Mouse (Mus musculus) Patski (cell line): ENCODE data around the gene Inpp1. TPM values are rescaled to one million over a fixed set of nuclear protein-coding genes. Genes with fewer than 3 reads are reported as not detected.
A peak's percentile ranks its signal among the peaks of the same experiment; 100 is the strongest.
"Not testable (repeated sequence)": the region's sequence is repeated elsewhere in the genome, so short reads cannot be mapped to it uniquely, and the experiment has no call there.

Experiments
- ATAC-seq: fragments of 100-300 bp; one replicate; pipeline ENCODE4 v1.8.0; 2021
- CTCF ChIA-PET: fragments of 350-600 bp; sonication (Branson Sonifier 250); formaldehyde crosslinking; loops from one replicate; lab custom pipeline; 2022; ENCODE audit warnings: inconsistent platforms; lab: Charles Lee
- POLR2A ChIA-PET: fragments of 350-600 bp; sonication (Branson Sonifier 250); formaldehyde crosslinking; loops from one replicate; lab custom pipeline; 2022; ENCODE audit warnings: antibody characterized with exemption, inconsistent platforms; lab: Charles Lee
- DNase-seq: peaks from one replicate; pipeline ENCODE4 v3.0.0-alpha.2; 2011; ENCODE audit warnings: low read depth, low spot score
- H3K27me3 ChIP-seq: fragments of 371-371 bp; one replicate; pipeline ENCODE4 v1.5.1; 2021
- CTCF ChIP-seq: fragments of 100-300 bp; IDR thresholded peaks from one replicate; pipeline ENCODE4 v1.5.1; 2021
- in situ Hi-C: fragments of 300-500 bp; cut with MboI; formaldehyde crosslinking; loops from 3 replicates; pipeline ENCODE4 v1.11.1; 2018; ENCODE audit warnings: low pct_unique_long_range_greater_than_20kb, mixed read lengths
- polyA plus RNA-seq: library from polyadenylated mRNA; unstranded; gene quantifications from one replicate; pipeline ENCODE4 v1.2.3, GENCODE M21; 2021

Gene Inpp1
- polyA plus RNA-seq = 24.3 TPM

- no peak for DNase-seq
- peak; percentile 79 for TF ChIP-seq CTCF
- POLR2A ChIA-PET = no interaction called here
- CTCF ChIA-PET = interaction anchor here (0.7 kb wide), 1 partner anchor 11 kb away, joined by 3 read pairs; no protein-coding TSS in a partner anchor
- peak; percentile 97 for ATAC-seq
- H3K27me3 ChIP-seq = no peaks in the 10 kb centered on the region
- in situ Hi-C loops = no loop called here
Observed at GRCm38 (mm10) chr1:52816910-52817812, at the start of gene Inpp1. Inpp1 (minus strand) TSS chr1:52817688.

- H3K27me3 ChIP-seq = no peaks in the 10 kb centered on the region
- TF ChIP-seq CTCF = no peak
- ATAC-seq (no peak), DNase-seq (no peak)
- ChIA-PET POLR2A (no interaction called here), CTCF (interaction anchor here (0.7 to 1.2 kb wide), 2 partner anchors 11 to 17 kb away, joined by 3 read pairs; no protein-coding TSS in a partner anchor)
- in situ Hi-C loops = no loop called here
Observed at GRCm38 (mm10) chr1:52866007-52866406, 48.5 kb upstream of the Inpp1 start.

DNA sequence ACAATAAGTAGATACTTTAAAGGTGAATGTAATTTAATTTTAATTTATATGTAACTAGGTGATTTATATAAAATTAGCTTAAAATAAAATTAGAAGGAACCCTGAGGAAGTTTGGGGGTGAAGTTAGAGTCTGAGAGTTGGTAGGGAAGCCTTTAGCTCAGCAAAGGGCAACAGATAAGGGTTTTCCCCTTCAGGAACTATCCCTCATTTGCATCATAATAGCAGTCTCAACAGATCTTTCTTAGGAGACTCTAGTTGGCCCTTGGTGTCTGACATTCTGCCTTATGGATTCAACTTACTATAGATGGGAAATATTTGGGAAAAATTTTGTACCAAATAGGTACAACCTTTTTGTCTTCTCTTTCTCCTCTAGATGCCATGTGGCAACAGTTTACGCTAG lies 46.7 kb upstream of the Inpp1 start:
- in situ Hi-C loops = no loop called here
- ChIA-PET POLR2A (no interaction called here), CTCF (no interaction called here)
- no peaks in the 10 kb centered on the region for H3K27me3 ChIP-seq
- DNase-seq = no peak
- TF ChIP-seq CTCF = no peak
- ATAC-seq = no peak

DNA sequence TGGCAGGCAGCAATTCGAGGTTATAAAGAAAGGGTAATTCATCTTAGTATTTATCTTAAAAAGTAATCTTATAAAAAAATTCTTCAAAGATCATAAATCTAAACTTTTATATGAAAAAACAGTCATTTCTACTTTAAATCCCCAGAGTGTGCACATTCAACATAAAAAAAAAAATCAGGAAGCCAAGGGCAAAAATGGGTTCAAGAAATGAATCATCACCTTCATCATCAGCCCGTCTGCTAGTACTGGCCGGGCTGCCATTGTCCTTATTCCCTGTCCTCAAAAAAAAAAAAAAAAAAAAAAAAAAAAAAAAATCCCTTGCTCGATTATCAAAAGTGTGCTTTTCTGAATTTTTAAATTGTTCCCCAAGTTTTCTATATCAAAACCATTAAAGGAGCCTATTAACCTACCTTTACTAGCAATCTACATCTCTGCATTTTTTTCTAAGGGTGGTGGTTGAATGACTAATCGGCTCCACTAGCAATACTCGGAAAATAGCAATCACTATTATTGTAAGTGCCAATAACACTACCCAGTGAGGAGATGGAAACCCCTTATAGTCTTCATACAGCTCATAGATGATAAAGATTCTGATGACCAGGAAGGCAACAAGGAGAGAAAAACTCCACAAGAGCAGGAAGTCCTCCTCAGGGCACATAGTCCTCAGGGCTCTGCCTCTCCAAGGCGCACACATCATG lies 38.6 kb upstream of the Inpp1 start:
- ChIA-PET CTCF (no interaction called here), POLR2A (interaction anchor here (0.6 kb wide), 1 partner anchor 9 kb away, joined by 3 read pairs; no protein-coding TSS in a partner anchor)
- ATAC-seq = no peak

GRCm38 (mm10) chr1:52854029-52854428 lies 36.5 kb upstream of the Inpp1 start:
- TF ChIP-seq CTCF = peak; percentile 57
- ATAC-seq (peak; percentile 76), DNase-seq (peak; percentile 9)
- CTCF ChIA-PET = interaction anchor here (0.8 to 1.5 kb wide), 7 partner anchors 10 to 707 kb away, joined by 3 to 6 read pairs (median 3); partner anchors contain the start of gene Hibch
- in situ Hi-C loops, H3K27me3 ChIP-seq: not testable (repeated sequence)
- POLR2A ChIA-PET = interaction anchor here (0.6 kb wide), 1 partner anchor 60 kb away, joined by 5 read pairs; no protein-coding TSS in a partner anchor

More for the DNA sequence above, 38.6 kb upstream of the Inpp1 start:
- TF ChIP-seq CTCF = no peak
- in situ Hi-C loops = no loop called here
- H3K27me3 ChIP-seq = no peaks in the 10 kb centered on the region
- DNase-seq = no peak

GRCm38 (mm10) chr1:52849422-52849821 lies 31.9 kb upstream of the Inpp1 start:
- ChIA-PET CTCF (interaction anchor here (1.1 kb wide), 1 partner anchor 17 kb away, joined by 3 read pairs; no protein-coding TSS in a partner anchor), POLR2A (no interaction called here)
- no peak for TF ChIP-seq CTCF
- in situ Hi-C loops = loop anchor here (5.0 kb wide), 1 partner anchor 202 kb away; no protein-coding TSS in a partner anchor
- DNase-seq = no peak
- ATAC-seq = no peak
- H3K27me3 ChIP-seq = no peaks in the 10 kb centered on the region

- ChIA-PET POLR2A (no interaction called here), CTCF (no interaction called here)
- DNase-seq (no peak), ATAC-seq (no peak)
- no peak for TF ChIP-seq CTCF
- H3K27me3 ChIP-seq = no peaks in the 10 kb centered on the region
- in situ Hi-C loops = loop anchor here (5.0 kb wide), 1 partner anchor 199 kb away; no protein-coding TSS in a partner anchor
Observed at GRCm38 (mm10) chr1:52846556-52846955, 29.1 kb upstream of the Inpp1 start.

DNA sequence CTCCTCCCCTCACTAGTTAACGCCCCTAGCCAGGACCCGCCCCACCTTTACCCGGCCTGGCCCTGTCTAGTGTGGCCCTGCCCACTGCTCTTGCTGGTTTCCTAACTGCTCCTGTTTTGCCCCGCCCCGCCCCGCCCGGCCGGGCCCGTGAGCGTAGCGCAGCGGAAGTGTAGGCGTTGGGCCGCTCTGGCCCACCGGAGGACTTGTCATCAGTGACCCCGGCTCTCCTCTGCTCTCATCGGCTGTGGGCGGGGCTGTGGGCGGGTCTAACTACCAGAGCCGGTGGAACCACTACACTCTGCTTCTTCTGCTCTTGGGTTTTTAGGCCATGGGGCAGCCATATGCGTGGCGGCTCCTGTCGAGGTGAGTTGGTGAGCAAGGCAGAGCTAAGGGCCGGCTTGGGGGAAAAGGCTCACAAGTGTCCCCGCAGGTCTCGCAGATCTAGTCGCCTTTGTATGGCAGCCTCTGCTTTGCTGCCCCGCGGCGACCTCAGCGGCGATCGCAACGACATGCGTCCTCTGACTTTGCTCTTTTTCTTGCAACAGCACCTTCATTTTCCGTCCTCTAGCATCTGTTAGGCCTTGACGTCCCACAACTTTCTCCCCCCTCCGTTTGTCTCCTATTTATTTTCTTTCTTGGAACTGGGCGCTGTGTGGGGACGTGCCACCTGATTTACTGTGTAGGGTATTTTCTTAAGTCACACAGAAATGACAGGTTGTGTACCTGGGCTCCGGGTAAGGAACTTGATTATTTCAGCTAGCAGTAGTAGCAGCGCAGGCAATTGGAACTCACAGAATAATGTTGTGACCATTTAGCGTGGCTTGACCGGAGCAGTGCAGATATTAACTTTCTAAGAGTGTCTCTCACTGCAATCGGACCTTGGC lies 27.5 kb upstream of the Inpp1 start, which contains the start of gene Hibch:
Gene Hibch (plus strand): TSS at position 148 of the 884 bp plus-strand sequence.
- TF ChIP-seq CTCF = no peak
- POLR2A ChIA-PET = interaction anchor here (0.6 kb wide), 1 partner anchor 40 kb away, joined by 4 read pairs; no protein-coding TSS in a partner anchor
- no peaks in the 10 kb centered on the region for H3K27me3 ChIP-seq
- peak; percentile 99 for ATAC-seq
- in situ Hi-C loops = loop anchor here (5.0 kb wide), 1 partner anchor 198 kb away; no protein-coding TSS in a partner anchor
- DNase-seq = peak; percentile 77
- CTCF ChIA-PET = interaction anchor here (1.0 kb wide), 1 partner anchor 9 kb away, joined by 3 read pairs; no protein-coding TSS in a partner anchor

GRCm38 (mm10) chr1:52844354-52844753 lies 26.9 kb upstream of the Inpp1 start:
- ChIA-PET CTCF (interaction anchor here (1.0 kb wide), 1 partner anchor 9 kb away, joined by 3 read pairs; no protein-coding TSS in a partner anchor), POLR2A (no interaction called here)
- H3K27me3 ChIP-seq = no peaks in the 10 kb centered on the region
- no peak for TF ChIP-seq CTCF
- ATAC-seq = no peak
- DNase-seq = no peak
- in situ Hi-C loops = no loop called here
